Mouse (Mus musculus): Measurements from ENCODE around the gene Scg5. TPM values are rescaled to one million over a fixed set of nuclear protein-coding genes. Genes with fewer than 3 reads are reported as not detected.

Scg5 gene
- polyA plus RNA-seq, 1 experiment from 2014 or later = 36.0 TPM

- no peak for ATAC-seq (replicated peaks; ENCODE audit: low FRiP score)
- Histone ChIP-seq H3K4me3 (ENCODE audit: low read depth, low read length) (no peak overlapping the region), H3K4me1 (replicated peaks; ENCODE audit: control insufficient read depth, insufficient read depth, low read length) (no peaks in the 10 kb centered on the region), H3K9me3 (ENCODE audit: control insufficient read depth, low read length) (no peaks in the 10 kb centered on the region), H3K36me3 (ENCODE audit: control insufficient read depth, insufficient read depth, low read length) (no peaks in the 10 kb centered on the region), H3K27ac (ENCODE audit: low read depth, low read length) (no peak overlapping the region), H3K27me3 (ENCODE audit: control insufficient read depth, insufficient read depth, low read length) (no peaks in the 10 kb centered on the region), H3K4me2 (ENCODE audit: low read depth, low read length, severe bottlenecking) (no peak overlapping the region), H3K9ac (ENCODE audit: low read length) (no peak overlapping the region)
- DNase-seq (ENCODE audit: low spot score) = no peak
- WGBS = 92% methylated on average over 3 of the region's 3 CpGs
These were observed 35.4 kb downstream of the Scg5 start for GRCm38 (mm10) chr2:113793521-113793920.

DNA sequence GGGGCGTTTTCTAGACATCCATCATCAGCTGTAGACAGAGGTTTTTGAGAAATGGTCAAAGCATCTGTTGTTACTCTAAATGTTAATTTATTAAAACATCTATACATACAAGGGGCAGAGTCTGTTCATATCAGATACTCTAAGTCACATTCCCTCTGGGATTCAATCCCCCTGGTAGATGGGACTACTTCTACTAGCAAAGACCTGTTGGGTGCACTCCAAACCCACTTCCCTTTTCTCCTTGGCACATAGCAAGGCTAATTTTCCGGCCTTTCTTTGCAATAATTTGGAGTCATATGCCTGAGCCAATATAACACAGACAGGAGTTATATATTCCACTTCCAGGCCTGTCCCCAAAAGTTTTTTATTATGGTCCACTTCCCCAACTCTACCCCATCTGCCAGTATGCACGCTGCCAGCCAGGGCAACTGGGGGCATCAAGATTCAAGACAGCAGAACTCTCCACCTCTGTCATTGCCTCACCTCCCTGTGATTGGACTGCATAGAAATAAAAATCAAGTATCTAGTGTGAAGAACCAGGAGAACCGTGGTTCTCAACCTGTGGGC is 40.0 kb downstream of the Scg5 start:
- no peaks in the 10 kb centered on the region for H3K27me3 ChIP-seq (ENCODE audit: control insufficient read depth, insufficient read depth, low read length)
- H3K4me3 ChIP-seq (ENCODE audit: low read depth, low read length) = no peak overlapping the region
- no peak for DNase-seq (ENCODE audit: low spot score)
- no peaks in the 10 kb centered on the region for H3K4me1 ChIP-seq (replicated peaks; ENCODE audit: control insufficient read depth, insufficient read depth, low read length)
- H3K36me3 ChIP-seq (ENCODE audit: control insufficient read depth, insufficient read depth, low read length) = no peaks in the 10 kb centered on the region
- no peak for ATAC-seq (replicated peaks; ENCODE audit: low FRiP score)
- H3K4me2 ChIP-seq (ENCODE audit: low read depth, low read length, severe bottlenecking) = no peak overlapping the region
- WGBS = 91% methylated on average over 4 of the region's 4 CpGs
- no peak overlapping the region for H3K27ac ChIP-seq (ENCODE audit: low read depth, low read length)
- H3K9ac ChIP-seq (ENCODE audit: low read length) = no peak overlapping the region
- no peaks in the 10 kb centered on the region for H3K9me3 ChIP-seq (ENCODE audit: control insufficient read depth, low read length)

DNA sequence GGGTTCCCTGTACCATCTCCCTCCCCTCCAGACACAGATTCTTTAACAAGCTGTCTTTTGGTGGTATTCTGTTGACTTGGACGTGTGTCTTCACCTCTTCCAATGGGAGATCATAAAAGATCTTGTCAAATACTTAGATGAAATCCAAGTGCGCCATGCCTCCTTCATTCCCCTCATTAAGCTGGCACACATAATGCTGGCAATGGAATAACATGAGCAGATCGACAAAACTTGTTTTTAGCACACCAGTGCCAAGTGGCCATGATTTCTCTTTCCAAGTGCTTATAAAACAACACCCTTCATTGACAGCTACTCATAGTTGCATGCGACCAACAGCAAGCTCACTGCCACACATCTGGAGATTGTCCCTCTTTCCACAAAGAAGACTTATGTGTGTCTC is 41.0 kb downstream of the Scg5 start:
- 88% methylated on average over 4 of the region's 4 CpGs for WGBS
- Histone ChIP-seq H3K27ac (ENCODE audit: low read depth, low read length) (no peak overlapping the region), H3K9me3 (ENCODE audit: control insufficient read depth, low read length) (no peaks in the 10 kb centered on the region), H3K4me2 (ENCODE audit: low read depth, low read length, severe bottlenecking) (no peak overlapping the region), H3K27me3 (ENCODE audit: control insufficient read depth, insufficient read depth, low read length) (no peaks in the 10 kb centered on the region), H3K9ac (ENCODE audit: low read length) (no peak overlapping the region), H3K4me1 (replicated peaks; ENCODE audit: control insufficient read depth, insufficient read depth, low read length) (no peaks in the 10 kb centered on the region), H3K36me3 (ENCODE audit: control insufficient read depth, insufficient read depth, low read length) (no peaks in the 10 kb centered on the region), H3K4me3 (ENCODE audit: low read depth, low read length) (no peak overlapping the region)
- ATAC-seq (replicated peaks; ENCODE audit: low FRiP score) = no peak
- DNase-seq (ENCODE audit: low spot score) = no peak

DNA sequence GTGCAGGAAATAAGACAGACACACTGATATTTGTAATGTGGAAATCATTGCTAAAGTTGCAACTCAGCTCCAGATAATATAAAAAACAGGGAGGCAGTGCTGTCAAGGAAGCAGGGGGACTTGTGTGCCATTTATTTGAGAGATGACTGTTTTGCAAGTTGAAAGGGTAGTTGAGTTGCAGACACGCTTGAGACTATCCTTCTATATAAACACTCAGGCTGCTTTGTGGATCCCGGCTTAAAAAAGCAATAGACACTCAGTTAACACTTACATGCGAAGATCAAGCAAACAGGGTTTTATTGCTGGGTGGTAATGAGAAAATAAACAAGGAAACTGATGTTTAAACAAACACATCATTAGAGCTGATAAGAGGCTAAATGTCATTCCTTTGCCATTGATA is 44.1 kb downstream of the Scg5 start:
- Histone ChIP-seq H3K4me2 (ENCODE audit: low read depth, low read length, severe bottlenecking) (no peak overlapping the region), H3K9ac (ENCODE audit: low read length) (no peak overlapping the region), H3K27ac (ENCODE audit: low read depth, low read length) (no peak overlapping the region), H3K4me1 (replicated peaks; ENCODE audit: control insufficient read depth, insufficient read depth, low read length) (no peaks in the 10 kb centered on the region), H3K27me3 (ENCODE audit: control insufficient read depth, insufficient read depth, low read length) (no peaks in the 10 kb centered on the region), H3K4me3 (ENCODE audit: low read depth, low read length) (no peak overlapping the region), H3K9me3 (ENCODE audit: control insufficient read depth, low read length) (no peaks in the 10 kb centered on the region), H3K36me3 (ENCODE audit: control insufficient read depth, insufficient read depth, low read length) (no peaks in the 10 kb centered on the region)
- 93% methylated on average over 3 of the region's 3 CpGs for WGBS
- ATAC-seq (replicated peaks; ENCODE audit: low FRiP score) (no peak), DNase-seq (ENCODE audit: low spot score) (no peak)

- no peak for ATAC-seq (replicated peaks; ENCODE audit: low FRiP score)
- DNase-seq (ENCODE audit: low spot score) = no peak
- WGBS = 87% methylated on average over 4 of the region's 4 CpGs
These were observed 47.4 kb downstream of the Scg5 start for GRCm38 (mm10) chr2:113781521-113781920.

GRCm38 (mm10) chr2:113781107-113781506 is 47.8 kb downstream of the Scg5 start:
- Histone ChIP-seq H3K27ac (ENCODE audit: low read depth, low read length) (no peak overlapping the region), H3K4me2 (ENCODE audit: low read depth, low read length, severe bottlenecking) (no peak overlapping the region), H3K4me3 (ENCODE audit: low read depth, low read length) (no peak overlapping the region), H3K4me1 (replicated peaks; ENCODE audit: control insufficient read depth, insufficient read depth, low read length) (no peaks in the 10 kb centered on the region), H3K9ac (ENCODE audit: low read length) (no peak overlapping the region), H3K9me3 (ENCODE audit: control insufficient read depth, low read length) (no peaks in the 10 kb centered on the region), H3K27me3 (ENCODE audit: control insufficient read depth, insufficient read depth, low read length) (no peaks in the 10 kb centered on the region), H3K36me3 (ENCODE audit: control insufficient read depth, insufficient read depth, low read length) (no peaks in the 10 kb centered on the region)
- ATAC-seq (replicated peaks; ENCODE audit: low FRiP score) (no peak), DNase-seq (ENCODE audit: low spot score) (no peak)
- WGBS = 93% methylated on average over 5 of the region's 5 CpGs

More at GRCm38 (mm10) chr2:113781521-113781920, 47.4 kb downstream of the Scg5 start:
- Histone ChIP-seq H3K9ac (ENCODE audit: low read length) (no peak overlapping the region), H3K27me3 (ENCODE audit: control insufficient read depth, insufficient read depth, low read length) (no peaks in the 10 kb centered on the region), H3K4me3 (ENCODE audit: low read depth, low read length) (no peak overlapping the region), H3K9me3 (ENCODE audit: control insufficient read depth, low read length) (no peaks in the 10 kb centered on the region), H3K4me1 (replicated peaks; ENCODE audit: control insufficient read depth, insufficient read depth, low read length) (no peaks in the 10 kb centered on the region), H3K27ac (ENCODE audit: low read depth, low read length) (no peak overlapping the region), H3K4me2 (ENCODE audit: low read depth, low read length, severe bottlenecking) (no peak overlapping the region), H3K36me3 (ENCODE audit: control insufficient read depth, insufficient read depth, low read length) (no peaks in the 10 kb centered on the region)

- Histone ChIP-seq H3K27me3 (ENCODE audit: control insufficient read depth, insufficient read depth, low read length) (no peaks in the 10 kb centered on the region), H3K4me2 (ENCODE audit: low read depth, low read length, severe bottlenecking) (no peak overlapping the region), H3K4me1 (replicated peaks; ENCODE audit: control insufficient read depth, insufficient read depth, low read length) (no peaks in the 10 kb centered on the region), H3K9me3 (ENCODE audit: control insufficient read depth, low read length) (no peaks in the 10 kb centered on the region), H3K27ac (ENCODE audit: low read depth, low read length) (no peak overlapping the region), H3K9ac (ENCODE audit: low read length) (no peak overlapping the region), H3K36me3 (ENCODE audit: control insufficient read depth, insufficient read depth, low read length) (no peaks in the 10 kb centered on the region), H3K4me3 (ENCODE audit: low read depth, low read length) (no peak overlapping the region)
- DNase-seq (ENCODE audit: low spot score) (no peak), ATAC-seq (replicated peaks; ENCODE audit: low FRiP score) (no peak)
- 88% methylated on average over 3 of the region's 3 CpGs for WGBS
These were observed 49.6 kb downstream of the Scg5 start for GRCm38 (mm10) chr2:113779336-113779735.

GRCm38 (mm10) chr2:113778036-113778435 is 50.9 kb downstream of the Scg5 start:
- Histone ChIP-seq H3K9me3 (ENCODE audit: control insufficient read depth, low read length) (no peaks in the 10 kb centered on the region), H3K4me3 (ENCODE audit: low read depth, low read length) (no peak overlapping the region), H3K4me1 (replicated peaks; ENCODE audit: control insufficient read depth, insufficient read depth, low read length) (no peaks in the 10 kb centered on the region), H3K27ac (ENCODE audit: low read depth, low read length) (no peak overlapping the region), H3K4me2 (ENCODE audit: low read depth, low read length, severe bottlenecking) (no peak overlapping the region), H3K36me3 (ENCODE audit: control insufficient read depth, insufficient read depth, low read length) (no peaks in the 10 kb centered on the region), H3K9ac (ENCODE audit: low read length) (no peak overlapping the region), H3K27me3 (ENCODE audit: control insufficient read depth, insufficient read depth, low read length) (no peaks in the 10 kb centered on the region)
- 79% methylated on average over 6 of the region's 6 CpGs for WGBS
- DNase-seq (ENCODE audit: low spot score) (no peak), ATAC-seq (replicated peaks; ENCODE audit: low FRiP score) (no peak)

GRCm38 (mm10) chr2:113776297-113776696 is 52.6 kb downstream of the Scg5 start:
- no peaks in the 10 kb centered on the region for H3K27me3 ChIP-seq (ENCODE audit: control insufficient read depth, insufficient read depth, low read length)
- 84% methylated on average over 3 of the region's 3 CpGs for WGBS
- H3K36me3 ChIP-seq (ENCODE audit: control insufficient read depth, insufficient read depth, low read length) = no peaks in the 10 kb centered on the region

More at GRCm38 (mm10) chr2:113776297-113776696, 52.6 kb downstream of the Scg5 start:
- H3K4me2 ChIP-seq (ENCODE audit: low read depth, low read length, severe bottlenecking) = no peak overlapping the region
- H3K9me3 ChIP-seq (ENCODE audit: control insufficient read depth, low read length) = no peaks in the 10 kb centered on the region
- no peak overlapping the region for H3K27ac ChIP-seq (ENCODE audit: low read depth, low read length)
- no peaks in the 10 kb centered on the region for H3K4me1 ChIP-seq (replicated peaks; ENCODE audit: control insufficient read depth, insufficient read depth, low read length)
- ATAC-seq (replicated peaks; ENCODE audit: low FRiP score) (no peak), DNase-seq (ENCODE audit: low spot score) (no peak)
- no peak overlapping the region for H3K9ac ChIP-seq (ENCODE audit: low read length)
- H3K4me3 ChIP-seq (ENCODE audit: low read depth, low read length) = no peak overlapping the region

Measured in forebrain, embryonic 11.5 days (tissue).